Mouse (Mus musculus): ENCODE data around the gene 1810009A15Rik. TPM values are rescaled to one million over a fixed set of nuclear protein-coding genes. Genes with fewer than 3 reads are reported as not detected.

Gene 1810009A15Rik
- polyA plus RNA-seq (2014; fragmentation: Nextera tagmentation; extraction: Ambion mirVana): 77.4 and 86.6 TPM in 2 replicates

DNA sequence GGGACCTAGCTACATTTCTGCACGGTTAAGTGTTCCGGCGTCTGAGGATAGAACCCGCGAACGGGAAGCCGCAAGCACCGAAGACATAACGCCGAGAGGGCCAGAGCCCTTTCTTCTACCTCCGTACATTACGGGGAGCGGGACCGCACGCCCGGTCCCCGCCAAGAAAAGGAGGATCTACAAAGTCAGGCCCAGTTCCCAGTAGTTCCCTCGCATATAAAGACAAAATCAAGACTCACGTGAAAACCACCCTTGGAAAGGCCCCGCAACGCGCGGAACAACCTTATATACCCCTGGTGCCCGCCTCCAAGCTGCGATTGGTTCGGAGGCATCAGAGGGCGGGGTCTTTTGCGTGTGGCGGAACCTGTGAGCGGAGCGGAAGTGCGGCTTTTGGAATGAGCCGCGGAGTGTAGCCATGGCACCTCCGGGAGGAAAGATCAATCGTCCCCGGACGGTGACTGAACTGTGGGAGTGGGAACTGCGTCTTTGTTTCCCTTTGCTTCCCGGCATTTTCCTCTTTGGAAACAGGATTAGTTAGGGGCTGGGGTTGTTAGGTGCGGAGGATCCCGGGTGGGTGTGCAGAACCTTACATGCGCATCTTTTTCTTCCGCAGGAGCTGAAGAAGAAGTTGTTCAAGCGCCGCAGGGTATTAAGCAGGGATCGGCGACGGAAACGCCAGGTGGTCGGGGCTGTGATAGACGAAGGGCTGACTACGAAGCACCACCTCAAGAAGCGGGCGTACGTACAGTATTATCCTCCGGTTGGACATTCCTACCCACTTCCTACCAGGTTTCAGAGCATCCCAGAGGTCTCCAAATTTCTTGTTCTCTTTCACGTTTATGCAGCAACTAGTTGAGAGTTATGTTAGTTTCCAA is at the start of gene 1810009A15Rik, which contains the start of gene Gm49416:
Gene 1810009A15Rik, plus strand, starts transcription at position 343 of the 875 bp plus-strand sequence.
Gene Gm49416, plus strand, starts transcription at position 416 of the 875 bp plus-strand sequence.
- under 1% methylated on average over 58 of the region's 58 CpGs for WGBS
- H3K4me2 ChIP-seq (ENCODE audit: low read depth, low read length): peak within 1 kb of the TSS; percentile 82

DNA sequence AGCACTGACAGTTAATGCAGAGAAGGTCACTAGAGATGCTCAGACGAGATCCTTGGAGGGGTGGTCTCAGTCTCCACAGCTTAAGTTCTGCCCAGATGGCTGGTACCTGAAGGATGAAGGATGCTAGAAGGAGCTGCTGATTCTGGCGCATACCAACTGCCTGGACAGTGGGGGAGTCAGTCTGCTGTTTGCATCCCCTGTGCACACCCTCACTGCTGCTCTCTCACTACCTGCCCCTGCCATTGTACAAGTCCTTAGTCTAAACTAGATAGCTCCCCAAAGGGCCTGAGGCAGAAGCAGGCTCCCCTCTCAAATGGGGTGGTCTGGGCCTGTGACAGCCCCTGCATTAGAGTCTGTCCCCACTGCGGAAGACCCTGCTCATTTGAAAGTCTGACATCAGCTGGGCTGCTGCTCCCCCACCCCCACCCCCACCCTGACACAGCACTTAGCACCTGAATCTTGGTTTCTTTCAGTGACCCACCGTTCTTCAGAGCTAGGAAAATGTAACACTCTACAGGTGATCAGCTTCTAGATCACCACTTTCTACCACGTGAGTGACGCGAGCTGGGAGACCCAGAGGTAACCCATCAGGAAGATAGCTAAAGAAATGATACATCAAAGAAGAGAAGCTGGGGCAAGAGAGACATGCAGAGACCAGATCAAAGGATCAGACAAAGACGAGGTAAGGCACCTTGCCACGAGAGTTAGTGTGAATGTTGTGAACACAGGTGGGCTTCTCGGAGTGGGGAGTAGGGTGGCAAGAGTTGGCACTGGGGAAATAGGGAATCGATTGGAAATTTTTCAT is 49.3 kb upstream of the 1810009A15Rik start, which contains the start of gene Gng3:
Gene Gng3, minus strand, starts transcription at position 92 of the 805 bp plus-strand sequence.
- 56% methylated on average over 11 of the region's 11 CpGs for WGBS
- Histone ChIP-seq H3K4me1 (ENCODE audit: control insufficient read depth, insufficient read depth, low read length) (peaks cover 23% of the 10 kb centered on the region), H3K27ac (replicated peaks; ENCODE audit: low read depth, low read length) (peak within 1 kb of the TSS; percentile 97), H3K9ac (ENCODE audit: low read depth, low read length) (peak within 1 kb of the TSS; percentile 73), H3K4me2 (ENCODE audit: low read depth, low read length) (peak within 1 kb of the TSS; percentile 75), H3K36me3 (ENCODE audit: control insufficient read depth, insufficient read depth, low read length) (peaks cover 24% of the 10 kb centered on the region), H3K9me3 (ENCODE audit: control insufficient read depth, low read length) (no peaks in the 10 kb centered on the region), H3K27me3 (replicated peaks; ENCODE audit: control insufficient read depth, insufficient read depth, low read length) (no peaks in the 10 kb centered on the region), H3K4me3 (ENCODE audit: low read depth, low read length) (peak within 1 kb of the TSS; percentile 44)
- DNase-seq (ENCODE audit: low spot score): peak; percentile 55
- ATAC-seq (ENCODE audit: low read depth): peak; percentile 64

More for the DNA sequence above, at the start of gene 1810009A15Rik, which contains the start of gene Gm49416:
- H3K4me3 ChIP-seq (ENCODE audit: low read depth, low read length): peak within 1 kb of the TSS; percentile 70
- H3K9ac ChIP-seq (ENCODE audit: low read depth, low read length): peak within 1 kb of the TSS; percentile 92
- H3K4me1 ChIP-seq (ENCODE audit: control insufficient read depth, insufficient read depth, low read length): peaks cover 7% of the 10 kb centered on the region
- H3K27me3 ChIP-seq (replicated peaks; ENCODE audit: control insufficient read depth, insufficient read depth, low read length): no peaks in the 10 kb centered on the region
- peak within 1 kb of the TSS; percentile 75 for H3K27ac ChIP-seq (replicated peaks; ENCODE audit: low read depth, low read length)
- peaks cover 14% of the 10 kb centered on the region for H3K36me3 ChIP-seq (ENCODE audit: control insufficient read depth, insufficient read depth, low read length)
- ATAC-seq (ENCODE audit: low read depth) (peak; percentile 95), DNase-seq (ENCODE audit: low spot score) (peak; percentile 99)
- no peaks in the 10 kb centered on the region for H3K9me3 ChIP-seq (ENCODE audit: control insufficient read depth, low read length)

DNA sequence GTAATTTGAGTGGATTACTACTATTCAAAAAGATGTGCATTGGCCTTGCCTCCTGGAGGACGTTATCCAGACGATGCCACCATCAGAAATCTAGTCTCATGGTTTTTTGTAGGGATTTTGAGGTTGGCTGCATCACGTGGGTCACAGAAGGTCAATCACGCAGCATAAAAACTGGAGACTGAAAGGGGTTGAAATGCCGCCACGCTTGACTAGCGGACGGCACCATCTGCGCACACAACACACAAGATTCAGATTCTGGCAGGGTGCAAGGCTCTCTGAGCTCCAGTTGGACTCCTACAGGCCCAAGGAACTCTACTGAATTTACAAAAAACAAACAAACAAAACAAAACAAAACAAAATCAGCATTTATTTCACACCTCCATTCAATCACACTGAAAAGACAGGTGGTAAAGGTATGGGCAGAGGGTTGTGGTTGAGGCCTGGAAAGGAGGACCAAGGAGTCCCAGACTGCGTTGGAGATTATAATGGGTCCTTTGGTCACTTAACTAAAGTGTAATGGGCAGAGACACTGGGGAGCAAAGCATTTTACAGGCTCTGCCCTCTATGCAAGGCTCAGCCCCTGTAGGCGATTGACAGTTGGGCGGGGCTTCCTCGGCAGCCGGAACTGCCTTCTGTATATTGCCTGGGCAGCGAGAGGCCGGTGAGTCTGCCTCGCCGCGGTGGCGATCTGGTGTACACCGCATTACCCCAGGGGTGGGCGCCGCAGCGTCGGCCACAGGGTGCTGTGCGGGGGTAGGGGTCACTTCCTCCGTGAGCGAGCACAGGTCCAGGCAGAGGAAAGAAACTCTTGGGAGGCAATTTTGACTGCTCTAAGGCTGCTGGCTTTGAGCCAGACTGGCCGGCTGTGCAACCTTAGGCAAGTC is 48.5 kb upstream of the 1810009A15Rik start:
- peak; percentile 84 for DNase-seq (ENCODE audit: low spot score)

DNA sequence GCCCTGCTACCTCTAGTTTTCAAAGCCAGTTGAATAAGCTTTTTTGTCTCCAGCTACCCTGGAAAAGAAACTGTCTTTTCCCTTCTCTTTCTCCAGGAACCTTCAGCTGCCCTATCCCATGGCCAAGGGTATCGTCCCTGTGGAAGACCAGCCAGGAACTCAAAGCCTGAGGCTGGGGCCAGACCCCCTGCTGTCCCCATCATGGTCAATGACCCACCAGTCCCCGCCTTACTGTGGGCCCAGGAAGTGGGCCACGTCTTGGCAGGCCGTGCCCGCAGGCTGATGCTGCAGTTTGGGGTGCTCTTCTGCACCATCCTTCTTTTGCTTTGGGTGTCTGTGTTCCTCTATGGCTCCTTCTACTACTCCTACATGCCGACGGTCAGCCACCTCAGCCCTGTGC is 47.6 kb upstream of the 1810009A15Rik start:
- WGBS: 85% methylated on average over 7 of the region's 7 CpGs
- no peak for ATAC-seq (ENCODE audit: low read depth)
- no peaks in the 10 kb centered on the region for H3K27me3 ChIP-seq (replicated peaks; ENCODE audit: control insufficient read depth, insufficient read depth, low read length)
- no peaks in the 10 kb centered on the region for H3K9me3 ChIP-seq (ENCODE audit: control insufficient read depth, low read length)
- DNase-seq (ENCODE audit: low spot score): no peak
- H3K27ac ChIP-seq (replicated peaks; ENCODE audit: low read depth, low read length): no peak overlapping the region
- peaks cover 15% of the 10 kb centered on the region; the same call in 1 of the 2 replicates for H3K36me3 ChIP-seq (ENCODE audit: control insufficient read depth, insufficient read depth, low read length)
- peaks cover 23% of the 10 kb centered on the region for H3K4me1 ChIP-seq (ENCODE audit: control insufficient read depth, insufficient read depth, low read length)
- peak overlapping the region; percentile 46; the same call in 1 of the 2 replicates for H3K4me3 ChIP-seq (ENCODE audit: low read depth, low read length)
- no peak overlapping the region; the same call in 1 of the 2 replicates for H3K9ac ChIP-seq (ENCODE audit: low read depth, low read length)
- H3K4me2 ChIP-seq (ENCODE audit: low read depth, low read length): peak overlapping the region; percentile 75

More for the DNA sequence above, 48.5 kb upstream of the 1810009A15Rik start:
- no peaks in the 10 kb centered on the region for H3K9me3 ChIP-seq (ENCODE audit: control insufficient read depth, low read length)
- H3K4me2 ChIP-seq (ENCODE audit: low read depth, low read length): peak overlapping the region; percentile 75
- no peaks in the 10 kb centered on the region for H3K27me3 ChIP-seq (replicated peaks; ENCODE audit: control insufficient read depth, insufficient read depth, low read length)
- H3K27ac ChIP-seq (replicated peaks; ENCODE audit: low read depth, low read length): no peak overlapping the region
- H3K4me1 ChIP-seq (ENCODE audit: control insufficient read depth, insufficient read depth, low read length): peaks cover 23% of the 10 kb centered on the region
- peaks cover 16% of the 10 kb centered on the region; the same call in 1 of the 2 replicates for H3K36me3 ChIP-seq (ENCODE audit: control insufficient read depth, insufficient read depth, low read length)
- ATAC-seq (ENCODE audit: low read depth): peak; percentile 32; the same call in 1 of the 2 replicates
- peak overlapping the region; percentile 46 for H3K4me3 ChIP-seq (ENCODE audit: low read depth, low read length)
- WGBS: 23% methylated on average over 29 of the region's 29 CpGs
- peak overlapping the region; percentile 73 for H3K9ac ChIP-seq (ENCODE audit: low read depth, low read length)

DNA sequence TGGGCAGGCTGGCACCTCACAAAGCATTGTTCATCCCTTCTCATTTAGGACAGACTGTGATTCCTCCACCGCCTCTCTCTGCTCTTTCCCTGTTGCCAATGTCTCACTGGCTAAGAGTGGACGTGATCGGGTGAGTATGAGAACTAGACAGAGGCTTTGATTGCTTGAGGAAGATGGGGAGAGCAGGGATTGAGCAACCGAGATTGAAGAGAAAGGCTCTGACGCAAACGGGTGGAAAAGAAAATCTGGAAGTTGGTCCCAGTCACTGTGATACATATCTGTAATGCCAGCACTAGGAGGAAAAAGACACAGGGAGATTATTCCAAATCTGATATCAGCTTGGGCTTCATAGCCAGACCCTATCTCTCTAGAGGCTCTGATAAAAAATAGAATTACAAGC is 45.7 kb upstream of the 1810009A15Rik start:
- Histone ChIP-seq H3K9ac (ENCODE audit: low read depth, low read length) (no peak overlapping the region), H3K36me3 (ENCODE audit: control insufficient read depth, insufficient read depth, low read length) (peaks cover 32% of the 10 kb centered on the region; the same call in 1 of the 2 replicates), H3K27ac (replicated peaks; ENCODE audit: low read depth, low read length) (no peak overlapping the region), H3K4me1 (ENCODE audit: control insufficient read depth, insufficient read depth, low read length) (peaks cover 23% of the 10 kb centered on the region), H3K27me3 (replicated peaks; ENCODE audit: control insufficient read depth, insufficient read depth, low read length) (no peaks in the 10 kb centered on the region), H3K4me2 (ENCODE audit: low read depth, low read length) (no peak overlapping the region), H3K9me3 (ENCODE audit: control insufficient read depth, low read length) (no peaks in the 10 kb centered on the region), H3K4me3 (ENCODE audit: low read depth, low read length) (no peak overlapping the region)
- 88% methylated on average over 6 of the region's 6 CpGs for WGBS
- DNase-seq (ENCODE audit: low spot score) (no peak), ATAC-seq (ENCODE audit: low read depth) (no peak)

DNA sequence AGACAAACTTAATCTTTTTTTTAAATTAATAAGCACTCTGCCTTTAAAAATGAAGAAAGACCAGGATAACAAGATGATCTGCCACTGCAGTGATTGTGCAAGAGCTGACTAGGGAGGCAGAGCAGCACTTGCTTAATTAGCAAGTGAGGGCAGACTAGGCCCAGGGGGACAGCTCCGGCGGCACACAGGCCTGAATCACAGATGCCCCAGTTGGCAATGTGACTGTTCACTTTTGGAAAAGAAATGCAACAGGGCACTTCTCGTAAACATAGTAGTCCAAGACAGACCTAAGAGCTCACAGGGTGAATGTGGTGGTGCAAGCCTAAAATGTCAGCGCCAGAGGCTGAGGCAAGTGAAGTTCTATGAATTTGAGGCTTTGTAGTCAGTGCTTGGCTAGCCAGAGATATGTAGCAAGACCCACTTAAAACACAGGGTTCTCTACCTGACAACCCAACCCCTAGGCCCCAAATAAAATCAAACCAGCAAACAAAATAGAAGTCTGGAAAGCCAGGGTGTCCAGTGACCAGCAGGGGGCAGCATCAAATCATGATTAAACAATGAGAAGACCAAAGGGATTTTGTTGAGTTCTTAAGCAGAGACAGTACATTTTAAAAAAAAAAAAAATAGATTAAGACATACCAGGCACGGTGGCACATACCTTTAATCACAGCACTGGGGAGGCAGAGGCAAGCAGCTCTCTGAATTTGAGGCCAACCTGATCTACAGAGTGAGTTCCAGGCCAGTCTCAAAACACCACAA is 44.1 kb upstream of the 1810009A15Rik start:
- H3K36me3 ChIP-seq (ENCODE audit: control insufficient read depth, insufficient read depth, low read length): peaks cover 32% of the 10 kb centered on the region; the same call in 1 of the 2 replicates
- H3K4me3 ChIP-seq (ENCODE audit: low read depth, low read length): no peak overlapping the region
- WGBS: 55% methylated on average over 5 of the region's 5 CpGs
- ATAC-seq (ENCODE audit: low read depth) (no peak; the same call in 1 of the 2 replicates), DNase-seq (ENCODE audit: low spot score) (peak; percentile 83)
- no peak overlapping the region for H3K4me2 ChIP-seq (ENCODE audit: low read depth, low read length)
- H3K4me1 ChIP-seq (ENCODE audit: control insufficient read depth, insufficient read depth, low read length): peaks cover 9% of the 10 kb centered on the region
- no peaks in the 10 kb centered on the region for H3K9me3 ChIP-seq (ENCODE audit: control insufficient read depth, low read length)
- no peak overlapping the region for H3K27ac ChIP-seq (replicated peaks; ENCODE audit: low read depth, low read length)
- H3K27me3 ChIP-seq (replicated peaks; ENCODE audit: control insufficient read depth, insufficient read depth, low read length): no peaks in the 10 kb centered on the region
- no peak overlapping the region for H3K9ac ChIP-seq (ENCODE audit: low read depth, low read length)

DNA sequence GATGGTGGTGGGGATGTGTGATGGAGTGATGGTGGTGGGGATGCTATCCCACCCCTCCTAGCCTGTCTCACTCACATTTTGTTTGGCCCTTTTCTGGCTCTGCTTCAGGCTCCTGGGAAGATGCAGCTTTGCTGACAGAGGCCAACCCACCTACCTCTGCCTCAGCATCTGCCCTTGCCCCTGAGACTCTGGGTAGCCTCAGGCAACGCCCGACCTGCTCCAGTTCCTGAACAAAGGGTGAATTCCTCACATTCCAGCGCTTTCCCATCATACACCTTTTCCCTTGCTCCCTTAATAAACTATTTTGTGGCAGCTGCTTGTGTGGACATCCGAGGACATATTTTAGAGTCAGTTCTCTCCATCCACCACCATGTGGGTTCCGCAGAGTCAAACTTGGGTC is 40.3 kb upstream of the 1810009A15Rik start:
- H3K4me1 ChIP-seq (ENCODE audit: control insufficient read depth, insufficient read depth, low read length): 0 out of 2 replicates have a peak, but pooled peaks cover 3% of the 10 kb centered on the region
- no peaks in the 10 kb centered on the region for H3K27me3 ChIP-seq (replicated peaks; ENCODE audit: control insufficient read depth, insufficient read depth, low read length)
- DNase-seq (ENCODE audit: low spot score) (no peak), ATAC-seq (ENCODE audit: low read depth) (no peak)
- H3K4me2 ChIP-seq (ENCODE audit: low read depth, low read length): no peak overlapping the region
- peaks cover 24% of the 10 kb centered on the region; the same call in 1 of the 2 replicates for H3K36me3 ChIP-seq (ENCODE audit: control insufficient read depth, insufficient read depth, low read length)
- H3K9me3 ChIP-seq (ENCODE audit: control insufficient read depth, low read length): no peaks in the 10 kb centered on the region
- no peak overlapping the region for H3K27ac ChIP-seq (replicated peaks; ENCODE audit: low read depth, low read length)
- WGBS: 57% methylated on average over 5 of the region's 5 CpGs
- no peak overlapping the region for H3K9ac ChIP-seq (ENCODE audit: low read depth, low read length)
- no peak overlapping the region for H3K4me3 ChIP-seq (ENCODE audit: low read depth, low read length)

All from embryonic facial prominence, embryonic 14.5 days (tissue).